Mouse (Mus musculus) heart, adult 2 months (tissue): ENCODE results near the gene Hmx1.

ENCODE experiments used
- CTCF ChIP-seq: fragments of 200-600 bp; IDR thresholded peaks from 2 replicates; pipeline ENCODE4 v1.8.1; 2022; ENCODE audit warnings: antibody characterized with exemption, mild to moderate bottlenecking, moderate library complexity
- EP300 ChIP-seq: fragments of 200-500 bp; IDR thresholded peaks from 2 replicates; pipeline ENCODE4 v1.6.1; 2011; ENCODE audit warnings: low read depth, low read length, control low read depth; ENCODE audit not compliant: insufficient read depth
- POLR2A ChIP-seq: fragments of 200-500 bp; IDR thresholded peaks from 2 replicates; pipeline ENCODE4 v1.6.1; 2011; ENCODE audit warnings: mild to moderate bottlenecking, low read depth, low read length, control low read depth; ENCODE audit not compliant: insufficient read depth

GRCm38 (mm10) chr5:35427901-35428300 lies 39.0 kb downstream of the Hmx1 start:
- TF ChIP-seq POLR2A (no peak), CTCF (no peak), EP300 (no peak)
